Mouse (Mus musculus): ENCODE measurements around the gene Nim1k. TPM values are rescaled to one million over a fixed set of nuclear protein-coding genes. Genes with fewer than 3 reads are reported as not detected.

The Nim1k gene
- total and polyA plus RNA-seq, 3 experiments = 0.03 TPM; not detected in 2

GRCm38 (mm10) chr13:119753859-119754634 lies 1.6 kb downstream of the Nim1k start:
- no peaks in the 10 kb centered on the region for H3K9me3 ChIP-seq (replicated peaks; ENCODE audit: insufficient read depth, low read length)
- H3K36me3 ChIP-seq (ENCODE audit: control insufficient read depth in 1 of 2, insufficient read depth in 2 of 2, low read length in 2 of 2) = no peaks in the 10 kb centered on the region
- DNase-seq (ENCODE audit: low read depth, low spot score) = no peak
- H3K27me3 ChIP-seq (ENCODE audit: control insufficient read depth in 1 of 2, insufficient read depth in 2 of 2, low read length in 2 of 2) = no peaks in the 10 kb centered on the region
- H3K4me3 ChIP-seq (ENCODE audit: control insufficient read depth in 1 of 2, insufficient read depth in 1 of 2, low read depth in 2 of 2, low read length in 2 of 2) = no peak overlapping the region
- H3K9ac ChIP-seq (ENCODE audit: control insufficient read depth, low read depth, low read length, poor library complexity, severe bottlenecking) = no peak overlapping the region
- H3K27ac ChIP-seq (ENCODE audit: control insufficient read depth, low read depth, low read length) = no peak overlapping the region
- no peak for TF ChIP-seq E2F4 (IDR thresholded peaks at IDR 0.05; ENCODE audit: borderline replicate concordance, low read depth, low read length)
- TF ChIP-seq CHD2 (IDR thresholded peaks at IDR 0.05; ENCODE audit: low read length) = no peak
- TF ChIP-seq JUND (IDR thresholded peaks at IDR 0.05; ENCODE audit: low read depth, low read length) = no peak
- no peak for TF ChIP-seq TBP (IDR thresholded peaks at IDR 0.05; ENCODE audit: low read depth, low read length)
- no peak for TF ChIP-seq ZMIZ1 (IDR thresholded peaks at IDR 0.05; ENCODE audit: low read depth, low read length)
- no peak for TF ChIP-seq HCFC1 (IDR thresholded peaks at IDR 0.05; ENCODE audit: low read depth, low read length)
- no peak for TF ChIP-seq GATA1 (IDR thresholded peaks at IDR 0.05; ENCODE audit: low read depth, low read length)
- TF ChIP-seq SIN3A (IDR thresholded peaks at IDR 0.05; ENCODE audit: low read length) = no peak
- no peak for TF ChIP-seq MAZ (IDR thresholded peaks at IDR 0.05; ENCODE audit: low read depth, low read length)
- TF ChIP-seq MYC (IDR thresholded peaks at IDR 0.05; ENCODE audit: low read depth, low read length) = no peak
- TF ChIP-seq UBTF (IDR thresholded peaks at IDR 0.05; ENCODE audit: borderline replicate concordance, insufficient read depth, low read depth, low read length) = no peak
- no peak for TF ChIP-seq RAD21 (IDR thresholded peaks at IDR 0.05; ENCODE audit: low read depth, low read length)
- H3K4me1 ChIP-seq (ENCODE audit: control insufficient read depth in 1 of 2, insufficient read depth in 2 of 2, low read length in 2 of 2) = no peaks in the 10 kb centered on the region
- H3K79me2 ChIP-seq (ENCODE audit: control insufficient read depth, insufficient read depth, low read length, poor library complexity) = no peaks in the 10 kb centered on the region

GRCm38 (mm10) chr13:119746930-119747329 lies 8.8 kb downstream of the Nim1k start:
- peak; percentile 45 for DNase-seq (ENCODE audit: low read depth, low spot score)
- Histone ChIP-seq H3K4me1 (ENCODE audit: control insufficient read depth in 1 of 2, insufficient read depth in 2 of 2, low read length in 2 of 2) (peaks cover 7 to 19% of the 10 kb centered on the region in 2 experiments), H3K36me3 (ENCODE audit: control insufficient read depth in 1 of 2, insufficient read depth in 2 of 2, low read length in 2 of 2) (peaks cover 0 to 20% of the 10 kb centered on the region in 2 experiments; a peak in 2 of 4 replicates), H3K9me3 (replicated peaks; ENCODE audit: insufficient read depth, low read length) (no peaks in the 10 kb centered on the region), H3K79me2 (ENCODE audit: control insufficient read depth, insufficient read depth, low read length, poor library complexity) (no peaks in the 10 kb centered on the region; the same call in 1 of the 2 replicates), H3K9ac (ENCODE audit: control insufficient read depth, low read depth, low read length, poor library complexity, severe bottlenecking) (no peak overlapping the region), H3K4me3 (ENCODE audit: control insufficient read depth in 1 of 2, insufficient read depth in 1 of 2, low read depth in 2 of 2, low read length in 2 of 2) (no peak overlapping the region), H3K27ac (ENCODE audit: control insufficient read depth, low read depth, low read length) (no peak overlapping the region), H3K27me3 (ENCODE audit: control insufficient read depth in 1 of 2, insufficient read depth in 2 of 2, low read length in 2 of 2) (no peaks in the 10 kb centered on the region)
- TF ChIP-seq MEF2A (IDR thresholded peaks at IDR 0.05; ENCODE audit: extremely low read depth, insufficient replicate concordance, low read depth, low read length, poor library complexity, severe bottlenecking) (0 out of 2 replicates have a peak, but pooled peaks have one; percentile 51), BHLHE40 (IDR thresholded peaks at IDR 0.05; ENCODE audit: borderline replicate concordance, low read depth, low read length) (no peak), MAZ (IDR thresholded peaks at IDR 0.05; ENCODE audit: low read depth, low read length) (no peak), GABPA (IDR thresholded peaks at IDR 0.05; ENCODE audit: low read depth, low read length) (no peak), HCFC1 (IDR thresholded peaks at IDR 0.05; ENCODE audit: low read depth, low read length) (no peak), CHD1 (IDR thresholded peaks at IDR 0.05; ENCODE audit: low read depth, low read length) (no peak), EP300 (IDR thresholded peaks at IDR 0.05; ENCODE audit: low read depth in 1 of 2, low read length in 2 of 2) (peak; percentile 76 to 77), RCOR1 (IDR thresholded peaks at IDR 0.05; ENCODE audit: low read depth, low read length) (0 out of 2 replicates have a peak, but pooled peaks have one; percentile 39), ZMIZ1 (IDR thresholded peaks at IDR 0.05; ENCODE audit: low read depth, low read length) (no peak), TCF12 (IDR thresholded peaks at IDR 0.05; ENCODE audit: low read depth, low read length) (peak; percentile 77), MAFK (IDR thresholded peaks at IDR 0.05; ENCODE audit: borderline replicate concordance, low read depth, low read length) (no peak), MYB (IDR thresholded peaks at IDR 0.05; ENCODE audit: low read depth, low read length) (no peak), GATA1 (IDR thresholded peaks at IDR 0.05; ENCODE audit: low read depth, low read length) (peak; percentile 81), ETS1 (IDR thresholded peaks at IDR 0.05; ENCODE audit: low read depth, low read length) (peak; percentile 65)
